Mouse (Mus musculus) lung, postnatal 0 days (tissue): ENCODE results near the gene Slc25a27. TPM values are rescaled to one million over a fixed set of nuclear protein-coding genes. Genes with fewer than 3 reads are reported as not detected.

Experiments
- ATAC-seq: fragments of 200-750 bp; cut with Nextera tagmentation; 2 replicates; pipeline ENCODE4 v1.8.0; 2017; ENCODE audit warnings: moderate library complexity
- DNase-seq: peaks from one replicate; pipeline ENCODE4 v3.0.0-alpha.2; 2016; ENCODE audit warnings: low spot score
- H3K27ac ChIP-seq: fragments of 300-500 bp; sonication (generic); 2 replicates; pipeline ENCODE4 v1.5.1; 2014; ENCODE audit warnings: antibody characterized with exemption, mild to moderate bottlenecking, low read length, mixed read lengths
- H3K27me3 ChIP-seq: fragments of 300-500 bp; sonication (generic); replicated peaks from 2 replicates; pipeline ENCODE4 v1.6.1; 2014; ENCODE audit warnings: low read length, mixed read lengths; ENCODE audit not compliant: insufficient read depth
- H3K36me3 ChIP-seq: fragments of 300-500 bp; sonication (generic); 2 replicates; pipeline ENCODE4 v1.6.1; 2014; ENCODE audit warnings: low read length, mixed read lengths; ENCODE audit not compliant: insufficient read depth
- H3K4me1 ChIP-seq: fragments of 300-500 bp; sonication (generic); 2 replicates; pipeline ENCODE4 v1.6.1; 2014; ENCODE audit warnings: antibody characterized with exemption, low read depth, low read length, mixed read lengths; ENCODE audit not compliant: insufficient read depth
- H3K4me2 ChIP-seq: fragments of 300-500 bp; sonication (generic); replicated peaks from 2 replicates; pipeline ENCODE4 v1.6.1; 2014; ENCODE audit warnings: low read depth, mild to moderate bottlenecking, low read length, moderate library complexity, mixed read lengths
- H3K4me3 ChIP-seq: fragments of 300-500 bp; sonication (generic); 2 replicates; pipeline ENCODE4 v1.5.1; 2014; ENCODE audit warnings: low read depth, low read length
- H3K9ac ChIP-seq: fragments of 300-500 bp; sonication (generic); replicated peaks from 2 replicates; pipeline ENCODE4 v1.6.1; 2014; ENCODE audit warnings: low read depth, mild to moderate bottlenecking
- H3K9me3 ChIP-seq: fragments of 300-500 bp; sonication (generic); 2 replicates; pipeline ENCODE4 v1.6.1; 2016; ENCODE audit warnings: low read length, mixed read lengths
- CTCF ChIP-seq: IDR thresholded peaks from 2 replicates; pipeline ENCODE4 v1.5.1; 2016; ENCODE audit warnings: antibody characterized with exemption, mild to moderate bottlenecking
- EP300 ChIP-seq: IDR thresholded peaks from 2 replicates; pipeline ENCODE4 v1.6.1; 2016; ENCODE audit warnings: antibody characterized with exemption, mild to moderate bottlenecking, control low read depth
- WGBS: fragments of 180-500 bp; shearing (Covaris S2); extraction: QIAGEN DNeasy Blood & Tissue Kit; methylation state at CpG from one replicate; pipeline ENCODE4 v1.1.7; 2014; 5-methylcytosine and 5-hydroxymethylcytosine counted together
- polyA plus RNA-seq: library from polyadenylated mRNA; unstranded; fragments of >200 nt; fragmentation: Nextera tagmentation; extraction: Ambion mirVana; gene quantifications from 2 replicates; pipeline ENCODE4 v1.2.1, GENCODE M21; 2015

Gene Slc25a27
- polyA plus RNA-seq, 1 experiment from 2014 or later = 12.0 TPM

GRCm38 (mm10) chr17:43592296-43593291 is 74.4 kb downstream of the Slc25a27 start:
- no peaks in the 10 kb centered on the region for H3K4me1 ChIP-seq
- DNase-seq (no peak), ATAC-seq (no peak)
- H3K36me3 ChIP-seq = no peaks in the 10 kb centered on the region
- H3K4me3 ChIP-seq = no peak overlapping the region
- no peak overlapping the region for H3K27ac ChIP-seq
- H3K27me3 ChIP-seq = no peaks in the 10 kb centered on the region
- 80% methylated on average over 21 of the region's 21 CpGs for WGBS
- H3K9ac ChIP-seq = no peak overlapping the region
- TF ChIP-seq EP300 (no peak), CTCF (no peak)
- H3K4me2 ChIP-seq = no peak overlapping the region
- no peaks in the 10 kb centered on the region for H3K9me3 ChIP-seq

Other genes with a start within 250 kb of the Slc25a27 start
- gene Mep1a, start 164.4 kb downstream of the Slc25a27 start, polyA plus RNA-seq = not detected in 2 replicates
- 1.3 and 2.1 TPM in 2 replicates for gene Ankrd66, start 123.6 kb downstream of the Slc25a27 start, polyA plus RNA-seq
- 13.9 and 15.8 TPM in 2 replicates for gene Pla2g7, start 99.1 kb downstream of the Slc25a27 start, polyA plus RNA-seq
- 0.01 TPM in 1 of 2 replicates, not detected in the other for gene Tdrd6, start 36.9 kb downstream of the Slc25a27 start, polyA plus RNA-seq
- 26.1 and 31.1 TPM in 2 replicates for gene Cyp39a1, start 211 bp upstream of the Slc25a27 start, polyA plus RNA-seq
- 1.3 and 2.4 TPM in 2 replicates for gene Rcan2, start 134.1 kb upstream of the Slc25a27 start, polyA plus RNA-seq